Mouse (Mus musculus) spleen, adult 2 months (tissue): ENCODE data around the gene Klhl26.
"Not testable (repeated sequence)": the region's sequence is repeated elsewhere in the genome, so short reads cannot be mapped to it uniquely, and the experiment has no call there.

Source experiments
- CTCF ChIP-seq: fragments of 200-500 bp; IDR thresholded peaks from 2 replicates; pipeline ENCODE4 v1.5.1; 2011; ENCODE audit warnings: mild to moderate bottlenecking, inconsistent platforms; ENCODE audit not compliant: insufficient read depth, insufficient read length, insufficient replicate concordance; ENCODE audit errors: extremely low read depth
- POLR2A ChIP-seq: fragments of 200-500 bp; IDR thresholded peaks from 2 replicates; pipeline ENCODE4 v1.6.1; 2011; ENCODE audit warnings: low read depth, low read length, inconsistent platforms

GRCm38 (mm10) chr8:70511174-70511573 is 34.4 kb upstream of the Klhl26 start:
- TF ChIP-seq CTCF, POLR2A: not testable (repeated sequence)
